Mouse (Mus musculus): Measurements from ENCODE around the gene B4galnt2.

- TF ChIP-seq POLR2A (IDR thresholded peaks at IDR 0.05; ENCODE audit: insufficient read length, low read depth) (no peak), TCF12 (IDR thresholded peaks at IDR 0.05; ENCODE audit: insufficient read depth, poor library complexity, severe bottlenecking) (no peak), MAX (IDR thresholded peaks at IDR 0.05; ENCODE audit: low read depth) (no peak), SRF (IDR thresholded peaks at IDR 0.05; ENCODE audit: control insufficient read depth, insufficient read length, low read depth) (no peak), CEBPB (IDR thresholded peaks at IDR 0.05; ENCODE audit: insufficient read depth, poor library complexity, severe bottlenecking) (no peak), E2F4 (IDR thresholded peaks at IDR 0.05; ENCODE audit: insufficient read depth) (no peak), REST (IDR thresholded peaks at IDR 0.05; ENCODE audit: insufficient read depth, insufficient read length) (no peak), POLR2AphosphoS2 (IDR thresholded peaks at IDR 0.05; ENCODE audit: insufficient read length, low read depth) (no peak), TCF3 (IDR thresholded peaks at IDR 0.05; ENCODE audit: insufficient read length, low read depth) (no peak), MYOG (IDR thresholded peaks at IDR 0.05; ENCODE audit: control insufficient read depth in 1 of 3, insufficient read depth in 1 of 3, insufficient read length in 2 of 3, low read depth in 2 of 3) (no peak), USF1 (IDR thresholded peaks at IDR 0.05; ENCODE audit: low read depth) (no peak), MYOD1 (IDR thresholded peaks at IDR 0.05; ENCODE audit: control insufficient read depth in 1 of 3, insufficient read length in 2 of 3, low read depth in 2 of 3) (no peak)
These were observed 11.3 kb upstream of the B4galnt2 start for GRCm38 (mm10) chr11:95925976-95926375.

All from myocyte (in vitro differentiated cells).